Mouse (Mus musculus) embryo, embryonic 9.5 days (tissue): ENCODE results near the gene Clrn2.

Experiments used
- DNase-seq: peaks from one replicate; pipeline ENCODE4 v3.0.0-alpha.2; 2017; ENCODE audit errors: extremely low spot score

Gene Clrn2

GRCm38 (mm10) chr5:45449831-45450716 lies 3.5 kb upstream of the Clrn2 start, which contains the start of gene Qdpr:
Gene Qdpr, minus strand, starts transcription at chr5:45450236.
- DNase-seq: peak; percentile 98

DNA sequence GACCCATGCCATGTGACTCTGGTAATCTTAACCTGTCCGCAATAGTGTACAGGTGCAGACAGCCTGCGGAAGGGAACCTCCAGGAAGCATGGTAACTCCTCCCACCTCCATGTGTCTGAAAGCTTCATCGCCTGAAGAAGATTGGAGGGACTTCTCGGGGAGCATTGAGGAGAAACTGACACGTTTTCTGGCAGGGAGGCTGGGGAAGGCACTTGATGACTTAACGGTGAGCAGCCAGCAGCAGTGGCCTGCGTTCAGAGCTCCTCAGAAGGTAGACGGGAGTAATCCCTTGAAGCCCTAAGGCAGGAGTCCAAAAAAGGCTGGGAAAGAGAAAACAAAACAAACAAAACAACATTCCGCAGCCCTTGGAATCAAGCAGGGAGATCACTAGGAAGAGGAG lies 905 bp downstream of the Clrn2 start:
- DNase-seq: no peak

- no peak for DNase-seq
These were observed 19.4 kb downstream of the Clrn2 start for GRCm38 (mm10) chr5:45472880-45473450.

- no peak for DNase-seq
These were observed 20.0 kb downstream of the Clrn2 start for GRCm38 (mm10) chr5:45473521-45473920.

- peak; percentile 60 for DNase-seq
These were observed 20.7 kb downstream of the Clrn2 start for GRCm38 (mm10) chr5:45474215-45474614.

GRCm38 (mm10) chr5:45474758-45475157 lies 21.2 kb downstream of the Clrn2 start:
- DNase-seq: no peak

GRCm38 (mm10) chr5:45475771-45476170 lies 22.2 kb downstream of the Clrn2 start:
- DNase-seq: no peak

DNA sequence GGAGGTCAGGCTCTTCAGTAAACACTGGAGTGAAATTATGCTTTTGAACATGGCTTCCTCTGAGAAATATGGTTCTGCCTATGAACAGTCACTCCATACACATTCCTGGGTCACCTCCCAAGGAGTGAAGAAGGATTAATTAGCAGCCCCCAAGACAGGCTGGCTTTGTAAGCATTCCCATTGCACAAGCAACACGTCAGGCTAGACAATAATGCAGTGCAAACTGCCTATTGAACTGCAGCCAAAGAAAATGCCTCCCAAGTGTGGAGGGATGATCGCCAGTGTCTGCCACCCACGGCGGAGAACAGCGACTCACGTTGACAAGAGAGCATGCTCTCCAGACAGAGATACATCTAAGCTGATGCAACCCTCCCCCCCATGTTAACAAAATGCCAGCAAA lies 22.7 kb downstream of the Clrn2 start:
- DNase-seq: no peak

DNA sequence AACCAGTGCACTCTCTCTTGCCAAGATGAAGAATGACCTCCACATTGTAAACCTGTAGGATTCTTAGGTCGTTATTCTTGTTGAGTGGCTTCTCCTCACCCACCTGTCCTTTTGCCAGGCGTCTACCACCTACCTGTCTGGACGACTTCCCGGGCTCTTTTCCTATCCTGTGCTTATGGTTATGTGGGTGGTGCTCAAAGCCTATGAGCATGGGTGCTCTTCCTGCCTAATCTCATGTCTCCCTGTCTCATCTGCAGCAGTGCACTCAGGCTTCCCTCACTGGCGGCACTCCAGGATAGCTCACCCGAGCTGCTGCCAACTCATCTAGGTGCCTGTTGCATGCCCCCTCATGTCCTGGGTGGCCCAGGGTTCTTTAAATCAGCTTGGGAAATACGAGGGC lies 24.1 kb downstream of the Clrn2 start:
- no peak for DNase-seq

GRCm38 (mm10) chr5:45480066-45480465 lies 26.5 kb downstream of the Clrn2 start:
- no peak for DNase-seq

DNA sequence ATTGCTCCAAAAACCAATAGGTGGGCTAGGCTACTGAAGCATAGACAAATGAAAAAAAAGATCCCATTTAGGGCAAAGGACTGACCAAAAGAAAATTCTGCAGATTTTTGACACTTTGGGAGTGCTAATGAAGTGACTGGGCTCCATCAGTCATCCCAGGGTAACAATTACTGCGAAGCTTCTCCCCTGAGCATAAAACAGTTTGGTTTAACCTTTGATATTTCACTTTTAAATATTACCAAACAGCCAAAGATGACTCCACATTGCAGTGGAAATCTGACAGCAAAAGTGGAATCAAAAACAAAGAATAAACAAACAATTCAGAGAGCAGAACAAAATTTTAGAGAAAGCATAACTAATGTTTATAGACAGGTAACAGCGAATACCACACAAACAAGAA lies 27.6 kb downstream of the Clrn2 start:
- no peak for DNase-seq

- DNase-seq: no peak
These were observed 29.1 kb downstream of the Clrn2 start for GRCm38 (mm10) chr5:45482607-45483006.

- no peak for DNase-seq
These were observed 30.1 kb downstream of the Clrn2 start for GRCm38 (mm10) chr5:45483654-45484053.

DNA sequence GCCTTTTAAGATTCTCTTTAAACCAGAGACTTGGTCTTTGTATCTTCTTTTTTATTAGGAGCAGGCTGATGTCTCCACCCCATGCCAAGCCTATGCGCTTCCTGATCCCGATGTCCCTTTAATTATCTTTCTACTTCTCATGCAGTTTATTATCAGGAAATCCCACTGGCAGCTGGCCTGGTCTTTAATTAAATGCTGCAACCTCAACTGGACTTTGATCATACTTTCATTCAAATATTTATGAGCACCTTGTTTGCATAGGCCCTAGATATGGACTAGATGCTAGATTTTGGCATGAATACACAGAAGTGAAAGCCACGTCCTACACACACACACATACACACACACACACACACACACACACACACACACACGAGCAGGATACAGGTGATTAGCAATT lies 38.2 kb downstream of the Clrn2 start:
- no peak for DNase-seq

- peak; percentile 99 for DNase-seq
These were observed 39.9 kb downstream of the Clrn2 start, which contains the start of gene Lap3 for GRCm38 (mm10) chr5:45493191-45494092. Gene Lap3, plus strand, starts transcription at chr5:45493374.

GRCm38 (mm10) chr5:45494093-45494755 lies 40.7 kb downstream of the Clrn2 start:
- DNase-seq: no peak

DNA sequence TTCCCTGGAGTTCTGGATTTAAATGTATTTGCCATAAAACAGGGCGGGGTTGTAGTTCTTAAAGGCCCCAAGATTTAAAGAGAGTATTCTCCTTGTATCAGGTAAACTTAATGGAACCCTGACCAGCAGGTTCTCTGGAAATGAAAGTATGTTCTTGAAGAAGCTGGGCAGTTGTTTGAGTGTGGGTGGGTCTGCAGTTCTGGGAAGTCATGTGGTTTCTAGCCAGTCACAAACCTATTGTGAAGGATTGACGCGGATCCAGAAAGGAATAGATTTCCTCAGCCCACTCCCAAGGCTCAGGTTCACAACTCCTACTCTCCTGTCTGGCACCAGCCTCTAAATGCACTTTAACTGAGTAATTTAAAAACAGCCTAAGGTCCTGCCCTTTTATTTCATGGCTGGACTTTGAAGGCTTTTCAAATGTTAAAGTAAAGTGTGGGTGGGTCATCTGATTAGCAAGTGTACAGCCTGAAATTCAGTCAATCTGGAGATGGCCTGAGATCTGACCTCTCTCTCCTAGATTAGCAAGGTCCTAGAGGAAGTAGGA lies 42.0 kb downstream of the Clrn2 start:
- DNase-seq: no peak

DNA sequence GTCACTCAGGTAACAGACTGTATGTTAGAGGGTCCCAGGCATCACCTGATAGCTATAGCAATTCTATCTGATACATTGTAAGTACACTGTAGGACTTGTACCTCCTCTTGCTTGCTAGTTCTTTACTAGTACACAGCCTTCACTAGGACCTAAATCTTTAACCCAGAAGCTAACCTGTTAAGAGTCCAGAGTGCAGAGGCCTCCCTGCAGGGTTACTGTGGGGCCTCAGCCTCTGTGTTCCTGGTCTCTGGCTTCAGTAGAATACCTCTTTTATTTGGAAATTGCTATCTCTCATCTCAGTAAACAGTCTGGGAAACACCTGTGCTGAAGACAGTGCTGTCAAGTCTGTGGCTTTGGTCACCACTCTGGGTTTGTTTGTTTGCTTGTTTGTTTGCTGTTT lies 42.5 kb downstream of the Clrn2 start:
- no peak for DNase-seq

- DNase-seq: no peak
These were observed 42.9 kb downstream of the Clrn2 start for GRCm38 (mm10) chr5:45496479-45496878.

DNA sequence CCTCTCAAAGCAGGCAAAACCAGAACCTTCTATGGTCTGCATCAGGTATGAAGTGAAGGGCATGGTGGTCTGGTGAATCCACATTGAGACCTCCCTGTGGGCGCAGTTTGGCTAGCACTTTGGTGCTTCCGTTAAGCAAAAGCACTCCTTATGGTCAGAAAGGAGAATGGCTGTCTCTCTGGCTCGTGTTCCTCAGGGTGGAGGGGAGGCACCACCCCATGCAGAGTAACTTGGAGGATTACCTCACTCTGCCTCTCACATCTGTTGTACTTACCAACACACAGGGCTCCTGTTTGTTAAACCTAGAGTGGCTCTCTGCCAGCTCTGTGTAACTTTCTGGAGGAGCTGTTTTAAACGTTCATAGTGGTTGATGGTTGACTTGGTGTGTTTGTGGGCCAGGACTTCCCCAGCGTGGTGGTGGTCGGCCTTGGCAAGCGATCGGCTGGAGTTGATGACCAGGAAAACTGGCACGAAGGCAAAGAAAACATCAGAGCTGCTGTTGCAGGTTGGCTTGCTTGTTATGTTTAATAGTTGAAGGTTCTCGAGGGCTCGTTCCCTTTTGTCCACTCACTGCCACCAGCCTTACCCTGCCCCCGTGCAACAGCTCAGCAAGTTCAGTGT lies 43.5 kb downstream of the Clrn2 start:
- no peak for DNase-seq

DNA sequence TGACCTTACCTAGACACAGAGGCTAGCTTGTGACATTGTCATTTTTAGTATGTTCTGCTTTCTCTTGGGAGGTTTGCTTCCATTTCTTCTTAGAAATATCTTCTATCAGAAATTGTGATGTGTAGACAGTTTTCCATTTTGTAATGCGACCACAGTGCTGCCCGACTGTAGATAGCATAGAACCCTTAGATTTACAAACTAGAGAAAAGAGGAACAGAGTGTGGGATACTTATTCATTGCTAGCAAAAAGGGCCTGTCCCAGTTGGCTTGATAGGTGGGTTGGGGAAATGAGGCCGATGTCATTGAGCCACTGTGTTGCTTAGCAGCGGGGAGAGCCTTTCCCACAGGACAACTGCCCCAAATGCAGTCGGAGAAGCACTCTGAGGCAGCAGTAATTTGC lies 44.0 kb downstream of the Clrn2 start:
- no peak for DNase-seq
